Mouse (Mus musculus) midbrain, embryonic 14.5 days (tissue): ENCODE results near the gene Samd4. TPM values are rescaled to one million over a fixed set of nuclear protein-coding genes. Genes with fewer than 3 reads are reported as not detected.
A peak's percentile ranks its signal among the peaks of the same experiment; 100 is the strongest.

ENCODE experiments used
- ATAC-seq: fragments of 200-750 bp; cut with Nextera tagmentation; 2 replicates; pipeline ENCODE4 v1.8.0; 2017; ENCODE audit warnings: moderate number of reproducible peaks, moderate library complexity; ENCODE audit not compliant: low FRiP score, low TSS enrichment
- DNase-seq: peaks from one replicate; pipeline ENCODE4 v3.0.0-alpha.2; 2015
- H3K27ac ChIP-seq: fragments of 300-500 bp; sonication (generic); replicated peaks from 2 replicates; pipeline ENCODE4 v1.5.1; 2014; ENCODE audit warnings: mild to moderate bottlenecking, low read depth, low read length, moderate library complexity
- H3K27me3 ChIP-seq: fragments of 300-500 bp; sonication (generic); 2 replicates; pipeline ENCODE4 v1.6.1; 2014; ENCODE audit warnings: low read length, control low read depth, mixed read lengths; ENCODE audit not compliant: control insufficient read depth, insufficient read depth
- H3K36me3 ChIP-seq: fragments of 300-500 bp; sonication (generic); 2 replicates; pipeline ENCODE4 v1.6.1; 2014; ENCODE audit warnings: low read length, control low read depth; ENCODE audit not compliant: control insufficient read depth, insufficient read depth
- H3K4me1 ChIP-seq: fragments of 300-500 bp; sonication (generic); 2 replicates; pipeline ENCODE4 v1.6.1; 2014; ENCODE audit warnings: mild to moderate bottlenecking, antibody characterized with exemption, low read length, control low read depth; ENCODE audit not compliant: control insufficient read depth, insufficient read depth
- H3K4me2 ChIP-seq: fragments of 300-500 bp; sonication (generic); 2 replicates; pipeline ENCODE4 v1.6.1; 2014; ENCODE audit warnings: mild to moderate bottlenecking, low read length, moderate library complexity
- H3K4me3 ChIP-seq: fragments of 300-500 bp; sonication (generic); replicated peaks from 2 replicates; pipeline ENCODE4 v1.5.1; 2014; ENCODE audit warnings: low read depth, low read length
- H3K9ac ChIP-seq: fragments of 300-500 bp; sonication (generic); replicated peaks from 2 replicates; pipeline ENCODE4 v1.6.1; 2014; ENCODE audit warnings: mild to moderate bottlenecking, low read length, moderate library complexity
- H3K9me3 ChIP-seq: fragments of 300-500 bp; sonication (generic); 2 replicates; pipeline ENCODE4 v1.6.1; 2016; ENCODE audit warnings: low read length, control low read depth, mixed read lengths; ENCODE audit not compliant: control insufficient read depth
- WGBS: fragments of 180-500 bp; shearing (Covaris S2); extraction: QIAGEN DNeasy Blood & Tissue Kit; methylation state at CpG from one replicate; pipeline ENCODE4 v1.1.7; 2014; 5-methylcytosine and 5-hydroxymethylcytosine counted together
- polyA plus RNA-seq: library from polyadenylated mRNA; unstranded; fragments of >200 nt; fragmentation: Nextera tagmentation; extraction: Ambion mirVana; gene quantifications from 2 replicates; pipeline ENCODE4 v1.2.1, GENCODE M21; 2014

Gene Samd4
- polyA plus RNA-seq, 1 experiment from 2014 or later = 3.1 TPM

DNA sequence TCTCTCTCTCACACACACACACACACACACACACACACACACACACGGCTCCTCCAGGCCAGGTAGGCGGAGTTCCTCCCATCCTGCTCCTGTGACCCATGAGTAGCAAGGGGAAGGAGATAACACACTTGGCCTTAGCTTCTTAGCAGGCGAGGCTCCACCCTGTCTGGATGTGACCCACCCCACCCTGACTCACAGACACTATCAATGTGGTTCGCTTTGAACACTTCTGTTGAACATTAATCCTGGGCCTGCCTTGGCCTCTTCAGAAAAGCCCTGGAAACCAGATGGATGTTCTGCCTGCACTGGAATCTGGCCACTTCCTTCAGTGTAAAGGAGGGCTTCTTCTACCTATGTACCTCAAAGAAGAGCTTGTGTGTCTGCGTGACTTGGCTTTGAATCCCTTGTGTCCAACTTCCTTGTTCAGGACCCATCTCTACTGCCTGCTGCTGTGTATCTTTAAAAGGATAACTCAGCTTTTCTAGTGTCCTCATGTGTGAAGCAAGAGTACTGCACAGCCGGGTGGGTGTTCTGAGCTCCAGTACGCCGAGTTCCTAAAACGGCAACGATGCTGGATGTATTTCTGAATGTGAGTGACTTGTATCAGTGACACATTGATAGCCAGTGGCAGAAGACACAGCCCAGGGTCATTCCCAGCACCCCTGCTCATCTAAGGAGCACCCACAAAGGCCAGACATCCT lies 233.6 kb downstream of the Samd4 start:
- Histone ChIP-seq H3K4me2 (no peak overlapping the region), H3K9ac (no peak overlapping the region), H3K9me3 (no peaks in the 10 kb centered on the region), H3K36me3 (no peaks in the 10 kb centered on the region), H3K27me3 (no peaks in the 10 kb centered on the region), H3K27ac (no peak overlapping the region), H3K4me1 (no peaks in the 10 kb centered on the region), H3K4me3 (no peak overlapping the region)
- ATAC-seq (no peak), DNase-seq (no peak)
- 90% methylated on average over 10 of the region's 10 CpGs for WGBS

DNA sequence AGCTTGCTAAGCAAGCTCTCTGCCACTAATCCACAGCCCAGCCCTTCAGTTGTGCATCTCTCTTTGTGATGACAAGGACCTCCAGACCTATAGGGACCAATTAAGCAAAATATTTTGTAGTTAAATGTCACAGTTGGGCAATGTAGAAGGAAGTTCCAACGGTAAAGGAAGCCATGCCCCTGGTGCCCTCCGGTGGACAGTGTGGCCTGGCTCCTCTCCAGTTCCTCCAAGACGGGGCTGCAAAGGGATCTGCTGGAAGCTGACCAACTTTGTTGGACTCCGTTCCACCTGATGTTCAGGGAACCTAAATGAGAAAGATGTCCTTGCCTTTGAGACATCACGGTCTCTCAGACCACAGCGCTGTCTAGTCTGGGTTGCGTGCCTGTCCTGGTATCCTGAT lies 234.9 kb downstream of the Samd4 start:
- DNase-seq = no peak

DNA sequence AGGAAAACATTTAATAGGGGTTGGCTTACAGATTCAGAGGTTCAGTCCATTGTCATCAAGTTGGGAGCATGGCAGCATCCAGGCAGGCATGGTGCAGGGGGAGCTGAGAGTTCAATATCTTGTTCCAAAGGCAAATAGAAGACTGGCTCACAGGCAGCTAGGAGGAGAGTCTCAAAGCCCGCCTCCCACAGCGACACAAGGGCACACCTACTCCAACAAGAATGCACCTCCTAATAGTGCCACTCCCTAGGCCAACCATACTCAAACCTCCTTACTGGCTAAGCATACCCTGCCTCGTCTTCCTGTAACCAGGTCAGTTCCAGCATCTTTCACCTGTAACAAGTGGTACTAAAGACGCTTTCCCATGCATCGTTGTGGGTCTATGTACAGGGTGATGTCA lies 245.3 kb downstream of the Samd4 start:
- no peaks in the 10 kb centered on the region for H3K36me3 ChIP-seq
- no peak for DNase-seq
- ATAC-seq = no peak
- no peak overlapping the region for H3K27ac ChIP-seq
- no peaks in the 10 kb centered on the region for H3K9me3 ChIP-seq
- H3K4me2 ChIP-seq = no peak overlapping the region
- no peaks in the 10 kb centered on the region for H3K27me3 ChIP-seq
- no peak overlapping the region for H3K9ac ChIP-seq
- no peaks in the 10 kb centered on the region for H3K4me1 ChIP-seq
- H3K4me3 ChIP-seq = no peak overlapping the region
- 84% methylated on average over 5 of the region's 5 CpGs for WGBS

More for the DNA sequence above, 234.9 kb downstream of the Samd4 start:
- H3K36me3 ChIP-seq = no peaks in the 10 kb centered on the region
- WGBS = 84% methylated on average over 7 of the region's 7 CpGs
- H3K27me3 ChIP-seq = no peaks in the 10 kb centered on the region
- ATAC-seq = no peak
- H3K4me1 ChIP-seq = no peaks in the 10 kb centered on the region
- no peak overlapping the region for H3K27ac ChIP-seq
- H3K9me3 ChIP-seq = no peaks in the 10 kb centered on the region
- no peak overlapping the region for H3K4me2 ChIP-seq
- no peak overlapping the region for H3K9ac ChIP-seq
- H3K4me3 ChIP-seq = no peak overlapping the region

DNA sequence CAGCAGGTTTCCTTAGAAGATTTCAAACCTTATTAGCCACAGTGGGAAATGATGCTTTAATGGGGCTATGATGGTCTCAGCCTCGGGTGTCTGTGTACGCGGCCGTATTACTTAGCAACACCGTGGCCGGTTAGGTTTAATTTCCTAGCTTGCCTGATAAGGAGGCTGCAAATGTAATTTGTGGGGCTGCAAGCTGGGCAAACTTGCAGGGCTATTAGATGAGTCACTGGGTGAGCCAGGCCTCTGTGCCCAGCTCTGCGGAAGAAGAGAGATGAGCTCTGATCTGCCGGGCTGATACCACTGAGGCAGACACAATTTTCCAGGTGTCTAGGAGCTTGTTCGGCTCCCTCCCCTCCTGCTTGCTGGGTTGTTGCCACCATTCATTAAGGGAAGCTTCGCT lies 251.3 kb downstream of the Samd4 start:
- H3K27me3 ChIP-seq = no peaks in the 10 kb centered on the region
- no peak overlapping the region for H3K4me3 ChIP-seq
- no peak overlapping the region for H3K9ac ChIP-seq
- no peaks in the 10 kb centered on the region for H3K9me3 ChIP-seq
- ATAC-seq = no peak
- 70% methylated on average over 10 of the region's 10 CpGs for WGBS
- no peaks in the 10 kb centered on the region for H3K36me3 ChIP-seq
- peak; percentile 37 for DNase-seq
- H3K4me1 ChIP-seq = no peaks in the 10 kb centered on the region
- no peak overlapping the region for H3K4me2 ChIP-seq
- H3K27ac ChIP-seq = no peak overlapping the region

DNA sequence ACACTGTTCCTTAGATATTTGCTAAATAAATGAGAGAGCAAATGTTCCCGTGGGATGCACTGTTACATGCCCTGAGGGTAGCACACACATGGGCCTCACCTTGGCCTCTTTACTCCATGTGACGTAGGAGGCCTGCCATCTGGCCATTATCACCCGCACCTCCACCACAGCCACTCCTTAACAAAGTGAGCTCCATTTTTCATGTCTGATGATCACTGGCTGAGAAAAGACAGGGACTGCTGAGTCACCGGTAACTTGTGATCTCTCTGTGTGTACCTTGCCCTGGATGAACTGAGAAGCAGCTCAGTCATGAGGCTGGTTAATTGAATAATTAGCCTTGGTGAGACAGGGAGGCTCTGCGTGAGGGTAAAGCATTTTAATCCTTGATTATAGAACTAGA lies 254.0 kb downstream of the Samd4 start:
- Histone ChIP-seq H3K36me3 (no peaks in the 10 kb centered on the region), H3K4me3 (no peak overlapping the region), H3K27ac (no peak overlapping the region), H3K4me2 (no peak overlapping the region), H3K9ac (no peak overlapping the region), H3K4me1 (no peaks in the 10 kb centered on the region), H3K9me3 (no peaks in the 10 kb centered on the region), H3K27me3 (no peaks in the 10 kb centered on the region)
- no peak for ATAC-seq
- WGBS = 78% methylated on average over 5 of the region's 5 CpGs
- no peak for DNase-seq

DNA sequence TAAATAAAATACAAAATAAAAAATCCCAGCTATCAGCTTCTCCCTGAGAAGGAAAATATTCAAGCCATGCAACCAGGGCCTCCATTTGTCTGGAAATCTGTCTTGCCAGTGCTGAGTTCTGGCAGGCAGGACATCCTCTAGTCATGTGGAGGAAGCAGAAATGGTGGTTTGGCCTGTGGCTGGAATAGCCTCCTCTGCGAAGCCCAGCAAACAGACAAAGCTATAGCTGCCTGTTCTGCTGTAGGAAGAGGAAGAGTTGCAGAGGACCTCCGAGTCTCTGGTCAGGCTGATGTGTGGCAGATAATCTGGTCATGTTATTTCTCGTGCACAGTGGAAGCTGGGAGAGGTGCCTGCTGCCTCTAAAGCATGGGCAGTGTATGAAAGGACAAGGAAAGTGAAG lies 256.2 kb downstream of the Samd4 start:
- WGBS = 84% methylated on average over 3 of the region's 3 CpGs
- Histone ChIP-seq H3K4me3 (no peak overlapping the region), H3K9ac (no peak overlapping the region), H3K27ac (no peak overlapping the region), H3K4me2 (no peak overlapping the region), H3K4me1 (no peaks in the 10 kb centered on the region), H3K36me3 (no peaks in the 10 kb centered on the region), H3K27me3 (no peaks in the 10 kb centered on the region), H3K9me3 (no peaks in the 10 kb centered on the region)
- DNase-seq = no peak
- no peak for ATAC-seq

DNA sequence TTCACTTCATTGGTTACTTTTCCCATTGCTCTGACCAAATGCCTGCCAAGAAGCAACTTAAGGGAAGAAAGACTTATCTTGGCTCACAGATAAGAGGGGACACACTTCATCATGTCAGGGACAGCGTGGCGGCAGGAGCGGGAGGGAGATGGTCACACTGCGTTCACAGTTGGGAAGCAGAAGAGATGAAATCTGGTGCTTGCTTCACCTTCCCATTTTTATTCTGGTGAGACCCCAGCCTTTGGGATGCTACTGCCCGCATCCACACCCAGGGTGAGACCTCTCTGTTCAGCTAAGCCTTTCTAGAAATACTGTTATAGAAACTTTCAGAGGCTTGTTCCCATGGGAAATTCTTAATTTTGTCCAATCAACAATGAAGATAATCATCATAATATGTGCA lies 261.7 kb downstream of the Samd4 start:
- Histone ChIP-seq H3K9ac (no peak overlapping the region), H3K27ac (no peak overlapping the region), H3K9me3 (no peaks in the 10 kb centered on the region; the same call in 1 of the 2 replicates), H3K4me1 (no peaks in the 10 kb centered on the region), H3K27me3 (no peaks in the 10 kb centered on the region), H3K4me3 (no peak overlapping the region), H3K4me2 (no peak overlapping the region), H3K36me3 (no peaks in the 10 kb centered on the region)
- no peak for ATAC-seq
- no peak for DNase-seq
- 97% methylated on average over 5 of the region's 5 CpGs for WGBS

DNA sequence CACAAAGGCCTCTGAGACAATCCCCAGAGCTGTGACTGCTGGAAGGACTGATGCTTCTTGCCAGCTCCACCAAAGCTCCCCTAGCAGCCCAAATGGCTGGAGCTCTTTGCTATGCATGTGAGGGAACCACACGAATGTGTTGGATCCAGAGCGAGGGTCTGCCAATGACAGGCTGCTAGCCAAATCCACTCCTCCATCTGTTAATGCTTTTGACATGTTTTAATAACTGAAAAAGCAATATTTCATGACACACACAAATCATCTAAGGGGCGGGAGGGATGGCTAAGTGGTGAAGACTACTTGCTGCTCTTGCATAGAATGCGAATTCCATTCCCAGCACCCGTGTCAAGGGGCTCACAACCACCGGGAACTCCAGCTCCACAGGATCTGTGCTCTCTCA lies 268.7 kb downstream of the Samd4 start:
- Histone ChIP-seq H3K36me3 (no peaks in the 10 kb centered on the region), H3K4me2 (no peak overlapping the region), H3K27ac (no peak overlapping the region), H3K27me3 (no peaks in the 10 kb centered on the region), H3K4me3 (no peak overlapping the region), H3K9ac (no peak overlapping the region), H3K4me1 (no peaks in the 10 kb centered on the region), H3K9me3 (no peaks in the 10 kb centered on the region)
- 92% methylated on average over 6 of the region's 6 CpGs for WGBS
- DNase-seq (no peak), ATAC-seq (no peak)

DNA sequence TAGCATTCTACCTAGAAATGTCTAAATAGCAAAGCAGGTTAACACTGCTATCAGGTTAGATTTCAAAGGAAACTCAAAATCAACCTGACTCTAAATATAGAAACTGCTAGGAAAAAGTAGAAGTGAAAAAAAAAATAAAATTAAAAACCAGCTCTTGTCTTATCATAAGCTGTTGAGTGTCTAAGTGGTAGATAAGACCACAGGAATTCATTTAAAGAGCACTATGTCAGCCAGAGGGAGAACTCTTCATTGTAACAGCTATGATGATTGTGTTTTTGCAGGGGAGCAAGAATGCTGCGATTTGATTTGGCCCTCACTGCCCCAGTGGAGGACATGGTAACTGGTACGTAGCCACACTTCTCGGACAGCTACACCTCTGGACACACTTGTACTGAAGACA lies 271.6 kb downstream of the Samd4 start:
- ATAC-seq (no peak), DNase-seq (no peak)
- H3K4me2 ChIP-seq = no peak overlapping the region
- H3K4me3 ChIP-seq = no peak overlapping the region
- WGBS = 93% methylated on average over 3 of the region's 3 CpGs
- H3K4me1 ChIP-seq = no peaks in the 10 kb centered on the region
- no peaks in the 10 kb centered on the region for H3K36me3 ChIP-seq
- no peaks in the 10 kb centered on the region for H3K9me3 ChIP-seq
- H3K9ac ChIP-seq = no peak overlapping the region
- no peak overlapping the region for H3K27ac ChIP-seq
- H3K27me3 ChIP-seq = no peaks in the 10 kb centered on the region
